Mouse (Mus musculus) cerebellum, adult 9-11 months (tissue): ENCODE measurements around the gene Pi16.
A peak's percentile ranks its signal among the peaks of the same experiment; 100 is the strongest.

Experiments used
- DNase-seq: peaks from one replicate; pipeline ENCODE4 v3.0.0; 2022

Gene Pi16

DNA sequence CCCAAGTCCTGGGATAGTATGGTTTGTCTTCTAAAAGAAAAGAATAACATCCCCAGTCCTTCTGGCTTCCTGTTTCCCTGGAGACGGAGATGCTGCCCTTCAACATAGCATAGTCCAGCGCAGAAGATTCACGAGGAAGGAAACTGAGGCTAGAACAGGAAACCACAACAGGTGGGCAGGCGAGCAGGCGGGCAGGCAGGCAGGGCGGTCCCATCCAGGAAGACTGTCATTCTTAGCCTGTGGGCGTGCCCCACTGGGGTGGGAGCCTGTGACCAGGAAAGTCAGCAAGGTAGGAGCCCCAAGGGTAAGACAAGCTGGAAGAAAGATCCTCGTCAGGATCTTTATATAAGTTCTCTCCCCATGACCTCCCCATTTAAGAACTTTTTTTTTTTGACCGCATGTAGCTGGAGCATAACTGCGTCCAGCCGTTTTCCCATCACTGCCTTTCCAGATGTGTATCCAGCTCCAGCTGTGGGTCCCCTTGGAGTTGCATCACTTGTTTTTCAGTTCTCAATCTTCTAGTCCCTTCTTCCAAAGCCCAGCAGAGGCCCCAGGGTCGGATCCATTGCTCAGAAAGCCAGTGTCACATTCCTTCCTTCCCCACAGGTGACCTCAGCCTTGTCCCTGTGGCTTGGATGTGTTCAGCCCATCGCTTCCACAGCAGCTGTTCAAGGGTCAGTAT is 13.0 kb upstream of the Pi16 start:
- no peak for DNase-seq

DNA sequence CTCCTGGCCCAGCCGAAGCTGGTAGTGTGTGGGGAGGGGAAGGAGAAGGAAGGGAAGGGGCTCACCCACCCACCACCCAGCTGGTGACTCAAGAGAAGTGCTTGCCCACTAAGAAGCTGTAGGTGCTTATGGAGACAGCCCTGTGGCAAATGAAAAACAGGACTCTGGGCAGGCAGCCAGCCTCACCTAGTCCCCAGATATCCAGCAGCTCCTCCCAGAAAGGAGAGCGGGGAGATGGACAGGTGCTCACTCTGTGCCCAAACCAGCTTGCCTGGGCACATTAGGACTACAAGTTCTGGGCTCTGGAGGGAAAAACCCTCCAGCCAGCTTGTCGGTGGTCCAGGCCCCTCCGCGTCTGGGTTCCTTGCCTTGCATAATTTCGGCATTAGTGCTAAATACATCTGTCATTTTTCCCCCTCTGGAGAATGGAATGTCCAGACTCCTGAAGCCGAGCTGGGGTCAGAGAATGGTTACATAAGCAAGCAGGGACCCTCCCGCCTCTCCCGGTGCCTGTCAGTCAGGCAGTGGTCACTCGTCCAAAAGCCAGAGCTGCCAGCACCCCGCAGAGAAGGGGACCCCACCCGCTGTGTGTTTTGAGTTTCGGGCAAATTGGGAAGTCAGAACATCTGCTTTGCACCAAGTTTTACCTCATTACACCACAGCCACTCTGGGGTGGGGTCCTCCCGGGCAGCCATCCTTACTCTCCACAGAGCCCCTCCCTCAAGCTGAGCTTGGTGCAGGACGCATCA is 12.2 kb upstream of the Pi16 start:
- DNase-seq = peak; percentile 44

DNA sequence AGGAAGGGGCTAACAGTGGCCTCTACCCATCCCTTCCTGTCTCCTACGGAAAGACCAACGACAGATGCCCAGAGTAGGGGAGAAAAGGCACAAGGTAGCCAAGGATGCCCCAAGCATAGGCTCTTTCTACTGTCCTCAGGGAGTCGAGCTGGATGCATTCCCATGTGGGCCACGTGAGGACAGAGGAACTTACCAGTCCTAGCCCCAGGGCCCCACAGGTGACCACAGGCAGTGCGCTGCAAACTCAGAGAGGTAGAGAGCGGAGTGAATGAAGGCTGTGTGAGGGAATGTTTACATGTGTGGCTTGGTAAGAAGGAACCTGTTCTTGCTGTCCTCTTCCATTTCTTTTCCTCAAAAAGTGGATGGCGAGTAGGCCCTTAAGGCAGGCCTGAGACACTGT is 11.6 kb upstream of the Pi16 start:
- DNase-seq = no peak

DNA sequence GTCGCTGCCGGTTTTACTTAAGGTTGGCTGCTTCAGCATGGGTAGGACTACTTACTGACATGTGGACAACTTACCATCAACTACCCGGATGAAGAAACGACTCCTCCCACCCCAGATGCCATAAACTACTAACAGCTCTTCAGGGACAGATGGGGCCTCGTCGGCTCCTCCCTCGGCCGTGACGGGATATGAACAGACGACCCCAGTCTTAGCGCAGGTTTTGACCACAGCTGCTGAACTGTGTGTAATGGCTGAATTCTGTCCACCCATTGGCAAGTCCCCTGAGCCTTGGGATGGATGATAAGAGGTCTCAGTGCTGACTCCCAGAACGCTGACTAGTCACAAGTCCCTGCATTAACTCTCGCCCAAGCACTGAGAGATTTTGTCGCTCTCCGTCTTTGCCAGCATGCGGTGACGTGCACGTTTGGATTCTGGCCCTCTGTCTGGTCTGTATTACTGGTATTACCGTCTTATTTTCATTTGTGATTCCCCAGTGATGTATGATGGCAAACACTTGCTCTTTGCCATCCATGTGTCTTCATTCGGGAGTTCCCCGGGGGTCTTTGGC is 7.3 kb upstream of the Pi16 start:
- no peak for DNase-seq

DNA sequence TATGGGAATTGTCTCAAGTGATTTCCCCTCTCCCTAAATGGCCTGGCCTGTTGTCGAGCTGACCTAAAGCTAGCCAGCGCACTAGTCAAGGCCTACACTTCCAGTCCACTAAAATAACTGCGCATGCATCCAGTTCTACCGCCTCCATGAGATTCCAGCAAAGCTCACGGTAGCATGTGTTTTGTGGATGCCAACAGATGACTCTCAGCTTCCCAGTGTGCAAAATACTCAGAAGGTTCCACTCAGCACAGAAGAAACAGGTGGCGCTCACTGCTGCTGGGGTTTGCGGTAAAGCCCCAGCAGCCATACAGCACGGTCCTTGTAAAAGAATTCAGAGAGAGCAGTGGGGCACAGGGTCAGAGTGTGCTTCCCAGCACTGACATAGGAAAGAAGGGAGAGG is 5.9 kb upstream of the Pi16 start:
- no peak for DNase-seq

DNA sequence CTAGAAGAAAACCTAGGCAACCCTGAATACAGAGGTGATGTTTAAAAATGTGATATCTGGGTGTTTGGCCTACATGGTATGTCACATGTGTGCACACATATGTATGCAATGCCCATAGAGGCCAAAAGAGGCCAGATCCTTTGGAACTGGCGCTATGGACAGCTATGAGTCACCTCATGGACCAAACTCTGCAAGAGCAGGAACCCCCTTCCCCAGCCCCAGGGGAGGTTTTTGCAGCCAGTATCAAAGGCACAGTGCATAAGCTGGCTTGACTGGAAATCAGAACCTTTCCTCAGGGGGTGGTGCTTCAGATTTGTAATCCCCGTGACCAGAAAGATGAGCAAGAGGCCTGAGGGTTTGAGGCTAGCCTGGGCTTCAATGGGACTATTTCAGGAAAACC is 5.4 kb upstream of the Pi16 start:
- DNase-seq = no peak

DNA sequence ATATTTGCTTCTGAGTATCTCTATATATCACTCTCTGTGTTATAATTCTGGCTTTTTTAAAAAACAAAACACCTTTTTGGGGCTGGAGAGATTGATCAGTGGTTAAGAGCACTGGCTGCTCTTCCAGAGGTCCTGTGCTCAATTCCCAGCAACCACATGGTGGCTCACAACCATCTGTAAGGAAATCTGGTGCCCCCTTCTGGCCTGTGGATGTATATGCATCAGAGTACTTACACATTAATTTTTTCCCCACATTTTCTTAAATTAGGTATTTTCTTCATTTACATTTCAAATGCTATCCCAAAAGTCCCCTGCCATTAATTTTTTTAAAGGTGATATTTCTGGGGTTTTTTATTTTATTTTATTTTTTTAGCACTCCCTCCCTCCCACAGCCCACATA is 4.2 kb upstream of the Pi16 start:
- no peak for DNase-seq

DNA sequence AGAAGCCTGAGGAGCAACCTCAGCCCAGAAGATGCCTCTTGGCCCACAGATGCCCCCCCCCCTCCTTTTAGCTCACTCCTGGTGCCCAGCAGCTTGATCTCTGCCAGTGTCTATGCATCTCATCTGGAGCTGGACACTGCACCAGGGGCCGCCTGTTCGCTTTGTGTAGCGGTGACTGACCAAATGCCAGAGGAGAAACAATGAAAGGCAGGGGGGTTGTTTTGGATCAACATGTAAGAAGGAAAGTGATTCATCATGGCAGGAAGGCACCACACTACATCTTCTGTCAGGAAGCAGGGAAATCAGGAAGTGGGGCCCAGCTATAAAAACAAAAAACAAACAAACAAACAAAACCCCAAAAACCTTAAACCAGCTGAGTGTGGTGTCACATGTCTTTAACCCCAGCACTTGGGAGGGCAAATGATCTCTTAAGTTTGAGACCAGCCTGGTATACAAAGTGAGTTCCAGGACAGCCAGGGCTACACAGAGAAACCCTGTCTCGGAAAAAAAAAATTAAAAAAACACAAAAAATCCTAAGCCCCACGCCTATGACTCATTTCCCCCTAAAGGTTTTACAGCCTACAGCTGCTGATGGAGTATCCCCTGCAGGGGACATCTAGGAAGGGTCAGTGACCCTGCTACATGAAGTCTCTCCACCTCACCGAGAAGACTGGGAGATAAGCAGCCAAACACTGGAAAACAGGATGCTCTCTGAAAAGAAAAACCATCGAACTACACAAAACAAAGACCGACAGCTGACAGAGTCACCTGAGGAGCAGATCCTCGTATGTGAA is 1.6 kb upstream of the Pi16 start:
- no peak for DNase-seq

DNA sequence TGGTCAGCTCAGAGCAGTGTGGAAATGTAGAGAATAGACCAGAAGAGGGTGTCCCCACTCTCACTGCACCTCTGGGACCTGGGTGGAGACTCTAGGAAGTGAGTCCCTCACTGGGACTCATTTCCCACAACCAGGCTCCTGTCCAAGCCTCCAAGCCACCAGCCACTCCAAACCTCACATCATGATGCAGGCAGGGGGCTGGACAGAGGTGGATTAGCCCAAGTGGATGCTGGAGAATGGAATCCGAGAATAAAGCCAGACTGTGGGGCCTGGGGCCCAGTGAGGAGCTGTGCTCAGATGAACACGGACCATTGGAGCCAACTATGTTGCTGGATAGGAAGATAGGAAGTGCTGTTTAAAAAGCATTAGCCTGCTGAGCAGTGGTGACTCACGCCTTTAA is 589 bp upstream of the Pi16 start:
- no peak for DNase-seq

DNA sequence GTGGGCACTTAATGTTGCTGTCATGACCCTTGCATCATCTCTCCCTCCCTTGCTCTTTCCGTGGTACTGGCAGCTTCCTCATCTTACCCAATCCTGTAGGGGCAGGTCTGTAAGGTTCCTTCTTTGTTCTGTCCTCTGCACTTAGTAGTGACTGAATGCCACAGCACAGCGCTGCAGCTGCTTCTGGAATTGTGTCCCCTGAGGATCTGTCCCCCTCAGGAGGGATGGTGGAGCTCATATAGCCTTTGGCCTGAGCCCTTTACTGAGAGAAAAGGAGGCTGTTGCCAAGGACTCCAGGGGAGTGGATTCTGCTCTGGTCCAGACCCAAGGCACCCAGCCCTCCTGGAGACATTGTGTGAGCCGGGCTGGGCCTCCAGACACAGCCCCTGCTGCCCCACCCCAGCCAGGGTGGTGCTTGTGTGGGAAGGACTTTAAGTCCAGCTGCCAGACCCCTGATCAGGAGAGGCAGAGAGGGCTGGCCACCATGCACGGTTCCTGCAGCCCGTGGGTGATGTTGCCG is 1.3 kb downstream of the Pi16 start:
- no peak for DNase-seq

DNA sequence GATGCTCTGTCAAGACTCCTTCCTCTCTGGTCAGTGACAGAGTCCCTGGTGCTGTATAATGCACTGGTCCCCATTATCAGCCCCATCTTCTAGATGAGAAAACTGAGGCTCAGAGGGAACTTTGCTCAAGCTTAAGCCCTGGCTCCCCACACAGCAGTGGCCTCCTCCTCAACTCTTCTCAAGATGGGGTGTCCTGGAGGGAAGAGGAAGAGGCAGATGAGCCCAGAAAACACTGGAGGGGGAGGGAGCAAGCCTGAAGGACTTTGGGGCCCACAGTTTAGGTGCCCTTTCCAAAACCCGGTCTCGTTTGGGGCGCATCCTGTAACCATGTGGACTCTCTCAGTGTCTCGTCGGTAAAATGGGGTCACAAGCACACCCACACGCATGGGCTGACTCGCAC is 2.0 kb downstream of the Pi16 start:
- DNase-seq = no peak

DNA sequence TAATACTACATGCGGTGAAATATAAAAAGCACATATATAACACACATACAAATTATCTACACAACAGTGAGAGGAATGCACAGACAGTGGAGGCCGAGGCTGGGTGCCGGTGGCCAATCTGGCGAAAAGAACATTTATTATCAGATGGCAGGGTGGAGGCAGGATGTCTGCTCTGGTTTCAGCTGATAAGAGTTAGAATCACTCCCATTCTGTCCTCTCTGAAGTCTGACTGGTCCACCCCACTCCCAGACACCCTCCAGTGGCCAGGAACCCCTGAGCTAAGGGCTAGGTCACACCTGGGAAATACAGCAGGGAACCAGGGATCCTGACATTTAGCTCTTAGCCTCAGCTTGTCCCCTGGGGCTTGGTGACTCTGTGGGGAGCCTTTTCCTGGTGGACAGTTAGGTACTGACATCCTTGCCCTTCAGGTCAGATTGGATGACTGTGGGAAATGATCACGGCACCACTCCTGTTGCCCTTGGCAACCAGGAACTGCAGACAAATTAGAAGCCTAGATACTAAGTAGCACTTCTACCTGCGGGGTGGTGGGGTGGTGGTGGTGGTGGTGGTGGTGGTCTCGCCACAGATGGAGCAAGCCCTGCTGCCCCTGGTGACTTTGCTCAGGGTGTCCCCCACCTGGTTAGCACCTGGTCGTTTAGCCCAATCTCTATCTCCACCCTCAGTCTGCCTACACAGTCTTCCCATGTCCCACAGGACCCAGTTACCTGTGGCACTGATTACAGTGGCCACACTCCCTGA is 2.6 kb downstream of the Pi16 start:
- no peak for DNase-seq

DNA sequence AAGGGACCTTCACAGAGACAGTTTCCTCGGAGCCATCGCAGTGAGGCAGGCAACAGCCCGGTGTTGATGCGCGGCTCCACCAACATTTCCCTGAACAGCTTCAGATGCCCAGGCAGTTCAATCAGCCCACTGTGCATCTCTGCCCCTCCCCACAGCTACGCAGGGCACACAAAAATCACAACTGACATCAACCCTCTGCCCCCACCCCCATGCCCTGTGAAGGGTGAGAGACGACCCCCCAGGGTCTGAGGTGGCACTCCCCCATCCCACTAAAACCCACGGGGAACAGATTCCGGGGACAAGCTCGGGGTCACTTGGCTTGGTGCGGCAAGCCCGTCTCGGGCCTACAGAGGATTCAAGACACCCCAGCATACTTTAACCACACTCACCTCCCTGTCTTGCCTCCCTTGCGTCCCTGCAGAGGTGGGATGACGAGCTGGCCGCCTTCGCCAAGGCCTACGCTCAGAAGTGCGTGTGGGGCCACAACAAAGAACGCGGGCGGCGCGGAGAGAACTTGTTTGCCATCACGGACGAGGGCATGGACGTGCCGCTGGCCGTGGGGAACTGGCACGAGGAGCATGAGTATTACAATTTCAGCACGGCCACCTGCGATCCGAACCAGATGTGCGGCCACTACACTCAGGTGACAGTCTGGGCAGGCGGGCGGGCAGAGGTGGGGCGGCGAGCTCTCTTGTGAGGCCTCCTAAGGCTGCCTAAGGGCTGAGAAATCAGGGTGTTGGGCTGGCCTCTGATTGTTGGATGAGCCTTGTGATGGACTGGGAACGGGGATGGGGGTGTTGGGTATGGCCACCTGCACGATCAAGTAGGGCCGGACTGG is 4.5 kb downstream of the Pi16 start:
- DNase-seq = no peak

DNA sequence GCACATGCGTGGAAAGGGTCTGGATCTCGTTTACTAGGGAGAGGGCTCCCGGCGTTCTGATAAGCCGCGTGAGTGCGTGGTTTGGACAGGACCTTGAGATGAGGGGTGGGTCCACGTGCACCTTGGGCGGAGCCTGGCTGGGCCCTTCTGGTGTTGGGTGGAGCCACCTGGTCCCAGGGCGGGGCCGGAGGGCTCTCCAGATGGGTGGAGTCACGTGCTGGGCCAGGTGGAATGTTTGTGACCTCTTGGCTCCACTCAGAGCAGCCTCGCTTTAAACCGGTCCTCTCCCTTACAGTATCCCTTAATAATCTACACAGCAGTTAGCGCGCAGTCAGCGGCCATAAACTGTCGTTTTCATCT is 5.1 kb downstream of the Pi16 start:
- DNase-seq = no peak

DNA sequence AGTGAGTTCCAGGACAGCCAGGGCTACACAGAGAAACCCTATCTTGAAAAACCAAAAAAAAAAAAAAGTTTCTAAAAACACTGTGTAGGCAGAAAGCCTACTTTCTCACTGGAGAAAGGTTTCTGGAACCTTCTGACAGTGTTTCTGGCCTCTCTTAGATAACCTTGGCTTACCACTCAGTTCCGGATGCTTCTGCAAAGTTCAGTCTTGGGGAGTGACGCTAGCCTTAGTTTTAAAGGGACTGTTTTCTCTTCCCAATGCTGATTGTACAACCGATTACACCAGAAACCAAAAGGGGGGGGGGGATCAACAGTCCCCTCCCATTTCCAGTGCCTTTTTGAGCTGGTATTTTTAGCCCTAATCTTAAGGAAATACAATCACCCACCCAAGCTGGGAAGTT is 6.1 kb downstream of the Pi16 start:
- DNase-seq = no peak

DNA sequence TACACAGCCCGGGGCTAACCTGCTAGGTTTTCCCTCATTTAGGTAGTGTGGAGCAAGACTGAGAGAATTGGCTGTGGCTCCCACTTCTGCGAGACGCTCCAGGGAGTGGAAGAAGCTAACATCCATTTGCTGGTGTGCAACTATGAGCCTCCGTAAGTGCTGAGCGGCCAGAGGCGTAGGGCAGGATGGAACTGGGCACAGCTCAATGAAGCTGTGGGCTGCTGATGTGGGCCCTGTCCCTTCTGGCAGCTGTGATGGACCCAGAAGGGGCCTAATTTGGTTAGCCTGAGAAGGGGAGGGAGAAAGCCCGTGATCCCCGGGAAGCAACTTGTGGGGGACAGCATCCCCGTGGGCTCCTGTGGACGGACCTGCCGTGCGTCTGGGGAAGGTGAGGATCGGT is 8.4 kb downstream of the Pi16 start:
- DNase-seq = no peak

DNA sequence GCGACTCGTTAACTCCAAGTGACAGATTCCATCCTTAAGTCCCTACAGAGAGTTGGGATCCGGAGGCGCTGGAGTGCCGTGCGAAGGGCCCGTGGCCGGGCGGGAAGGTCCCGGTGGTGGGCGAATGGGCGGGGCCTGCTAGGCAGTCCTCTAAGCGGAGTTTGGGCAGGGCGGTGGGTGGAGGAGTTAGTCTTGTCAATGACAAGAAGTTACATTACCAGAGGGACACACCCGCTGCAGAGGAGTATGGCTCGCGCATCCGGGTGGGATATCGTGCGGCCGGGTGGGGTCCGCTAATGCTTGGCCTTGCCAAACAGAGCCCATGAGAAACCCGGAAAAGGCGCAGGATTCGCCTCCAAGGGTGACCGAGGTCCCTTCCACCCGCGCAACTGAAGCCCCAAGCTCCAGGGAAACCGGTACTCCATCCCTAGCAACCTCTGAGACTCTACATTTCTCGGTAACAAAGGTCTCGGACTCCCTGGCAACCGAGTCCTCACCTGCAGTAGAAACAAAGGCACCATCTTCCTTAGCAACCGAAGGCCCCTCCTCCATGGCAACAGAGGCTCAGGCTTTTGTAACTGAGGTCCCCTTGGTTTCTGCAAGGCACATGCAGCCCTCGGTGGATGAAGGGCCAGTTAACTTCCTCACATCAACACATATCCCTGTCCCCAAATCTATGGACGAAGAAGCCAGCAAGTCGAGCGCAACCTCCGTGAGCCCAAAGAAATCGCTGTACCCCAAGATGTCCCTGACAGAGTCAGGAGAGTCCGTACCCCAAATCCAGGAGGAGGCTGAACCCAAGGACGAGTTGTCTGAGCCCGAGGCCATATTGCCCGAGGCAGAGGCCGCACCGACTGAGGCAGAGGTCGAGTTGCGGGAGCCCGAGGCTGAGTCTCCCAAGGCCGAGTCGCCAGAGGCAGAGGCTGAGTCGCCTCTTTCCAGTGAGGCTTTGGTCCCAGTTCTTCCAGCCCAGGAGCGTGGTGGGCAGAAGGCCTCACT is 9.3 kb downstream of the Pi16 start:
- DNase-seq = peak; percentile 12

DNA sequence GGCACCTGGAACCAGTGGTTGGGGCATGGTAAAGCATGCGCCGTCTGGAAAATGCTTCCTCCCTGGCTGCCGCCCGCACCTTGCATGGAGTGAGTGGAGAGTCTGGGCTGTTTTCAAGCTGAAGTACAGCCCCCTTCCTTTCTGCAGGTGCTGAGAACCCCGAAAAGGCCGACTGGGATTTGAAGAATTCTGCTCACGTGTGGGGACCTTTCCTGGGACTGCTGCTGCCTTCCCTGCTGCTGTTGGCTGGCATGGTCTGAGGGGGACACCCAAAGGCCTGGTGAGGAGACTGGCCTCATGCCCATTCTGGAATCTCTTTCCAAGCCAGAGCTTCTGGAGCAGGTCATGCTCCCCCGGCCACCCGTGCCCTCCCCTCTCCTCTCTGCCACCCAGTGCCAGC is 10.2 kb downstream of the Pi16 start:
- peak; percentile 9 for DNase-seq

DNA sequence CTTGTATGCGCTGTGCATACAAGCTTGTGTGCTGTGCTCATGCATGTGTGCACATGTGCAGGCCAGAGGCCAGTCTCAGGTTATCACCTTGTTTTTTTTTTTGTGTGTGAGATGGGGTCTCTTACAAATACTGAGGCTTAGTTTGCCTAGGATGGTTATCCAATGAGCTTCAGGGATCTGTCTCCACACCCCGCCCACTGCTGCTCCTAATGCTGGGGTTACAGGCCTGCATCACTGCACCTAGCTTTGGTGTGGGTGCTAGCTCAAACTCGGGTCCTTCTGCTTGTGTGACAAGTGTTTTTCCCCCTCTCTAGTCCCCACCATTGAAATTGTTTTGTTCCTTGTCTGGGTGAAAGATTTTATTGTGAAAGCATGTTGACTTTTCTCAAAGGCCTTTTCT is 12.7 kb downstream of the Pi16 start:
- DNase-seq = peak; percentile 32

DNA sequence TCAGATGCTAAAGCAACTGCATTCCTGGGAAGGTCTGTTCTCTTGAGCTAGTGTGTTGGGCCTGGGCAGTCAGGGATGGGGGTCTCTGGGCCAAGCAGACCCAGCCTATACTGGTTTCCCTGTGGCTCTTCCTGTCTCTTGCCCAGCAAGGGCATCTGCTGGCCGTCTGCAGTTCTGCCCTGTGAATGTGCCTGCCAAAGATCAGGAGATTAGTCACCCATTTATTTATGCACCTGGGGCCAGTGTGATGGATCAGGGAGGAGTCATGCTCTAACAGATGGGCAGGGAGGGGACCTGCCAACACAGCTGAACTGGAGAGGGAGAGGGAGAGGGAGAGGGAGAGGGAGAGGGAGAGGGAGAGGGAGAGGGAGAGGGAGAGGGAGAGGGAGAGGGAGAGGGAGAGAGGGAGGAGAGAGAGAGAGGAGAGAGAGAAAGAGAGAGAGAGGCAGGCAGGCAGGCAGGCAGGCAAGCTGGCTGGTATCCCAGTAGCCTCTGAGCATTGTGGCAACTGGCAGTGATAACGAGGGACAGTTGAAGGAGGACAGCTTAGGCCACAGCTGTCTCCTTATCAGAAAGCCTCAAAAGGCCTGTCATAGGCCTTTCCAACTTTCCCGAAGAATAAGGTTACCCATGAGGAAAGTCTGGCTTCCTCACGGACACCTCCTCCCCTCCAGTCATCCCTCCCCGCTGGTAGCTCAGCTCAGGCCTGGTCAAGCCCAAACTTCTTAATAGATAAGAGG is 13.4 kb downstream of the Pi16 start:
- DNase-seq = peak; percentile 85
